Mouse (Mus musculus): ENCODE data around the gene Defa36. TPM values are rescaled to one million over a fixed set of nuclear protein-coding genes. Genes with fewer than 3 reads are reported as not detected.
"Not testable (repeated sequence)": the region's sequence is repeated elsewhere in the genome, so short reads cannot be mapped to it uniquely, and the experiment has no call there.

Gene Defa36
- not detected for total RNA-seq (2021)
- polyA plus RNA-seq (2012; rRNA removed) = not detected in 2 replicates
- long read RNA-seq = 0 reads

GRCm38 (mm10) chr8:21427111-21427510, at the start of gene Defa36:
Gene Defa36 (plus strand): TSS chr8:21427411.
- not testable (repeated sequence) for DNase-seq

DNA sequence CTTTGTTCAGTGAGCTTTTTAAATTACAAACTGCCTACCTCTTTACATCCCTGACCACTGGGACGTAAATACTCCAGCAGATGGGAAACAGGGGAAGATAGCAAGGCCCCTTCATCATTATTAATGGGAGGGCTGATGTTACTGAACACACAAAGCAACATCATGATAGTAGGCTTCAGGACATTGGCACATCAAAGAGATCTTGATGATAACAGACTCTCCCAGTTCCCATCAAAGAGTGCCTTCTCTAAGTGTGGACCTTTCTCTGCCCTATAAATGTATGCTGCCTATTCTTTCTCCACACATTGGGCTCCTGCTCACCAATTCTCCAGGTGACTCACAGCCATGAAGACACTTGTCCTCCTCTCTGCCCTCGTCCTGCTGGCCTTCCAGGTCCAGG, 49.0 kb upstream of the Defa36 start, which contains the start of gene Defa2:
Gene Defa2, plus strand, starts transcription at position 301 of the 400 bp plus-strand sequence.
- DNase-seq = not testable (repeated sequence)

GRCm38 (mm10) chr8:21391511-21391910, 35.7 kb upstream of the Defa36 start, which contains the start of gene Defa33:
Gene Defa33 (plus strand): TSS chr8:21391811.
- not testable (repeated sequence) for DNase-seq

- not testable (repeated sequence) for DNase-seq
Observed at GRCm38 (mm10) chr8:21456460-21456859, 29.2 kb downstream of the Defa36 start, which contains the start of gene Gm7849. Gene Gm7849 (minus strand): TSS chr8:21456560.

Other genes starting within 250 kb of the Defa36 start
- gene Defa31, start 235.8 kb upstream of the Defa36 start, total RNA-seq (2021) = not detected
- not detected in 2 replicates for gene Defa31, start 235.8 kb upstream of the Defa36 start, polyA plus RNA-seq (2012; rRNA removed)
- gene Gm15293, start 225.8 kb upstream of the Defa36 start, total RNA-seq (2021) = not detected
- not detected in 2 replicates for gene Gm15293, start 225.8 kb upstream of the Defa36 start, polyA plus RNA-seq (2012; rRNA removed)
- not detected for gene Gm15292, start 177.7 kb upstream of the Defa36 start, total RNA-seq (2021)
- not detected in 2 replicates for gene Gm15292, start 177.7 kb upstream of the Defa36 start, polyA plus RNA-seq (2012; rRNA removed)
- not detected for gene Defa27, start 111.9 kb upstream of the Defa36 start, total RNA-seq (2021)
- gene Defa27, start 111.9 kb upstream of the Defa36 start, polyA plus RNA-seq (2012; rRNA removed) = not detected in 2 replicates
- gene Defa29, start 100.4 kb upstream of the Defa36 start, total RNA-seq (2021) = not detected
- gene Defa29, start 100.4 kb upstream of the Defa36 start, polyA plus RNA-seq (2012; rRNA removed) = not detected in 2 replicates
- gene Defa2, start 48.9 kb upstream of the Defa36 start, total RNA-seq (2021) = not detected
- not detected in 2 replicates for gene Defa2, start 48.9 kb upstream of the Defa36 start, polyA plus RNA-seq (2012; rRNA removed)
- gene Defa33, start 35.6 kb upstream of the Defa36 start, total RNA-seq (2021) = not detected
- gene Defa33, start 35.6 kb upstream of the Defa36 start, polyA plus RNA-seq (2012; rRNA removed) = not detected in 2 replicates
- gene Gm7849, start 29.1 kb downstream of the Defa36 start, total RNA-seq (2021) = not detected
- not detected in 2 replicates for gene Gm7849, start 29.1 kb downstream of the Defa36 start, polyA plus RNA-seq (2012; rRNA removed)
- not detected for gene Defa20, start 81.8 kb downstream of the Defa36 start, total RNA-seq (2021)
- gene Defa20, start 81.8 kb downstream of the Defa36 start, polyA plus RNA-seq (2012; rRNA removed) = not detected in 2 replicates
- not detected for gene Defa32, start 101.6 kb downstream of the Defa36 start, total RNA-seq (2021)
- gene Defa32, start 101.6 kb downstream of the Defa36 start, polyA plus RNA-seq (2012; rRNA removed) = not detected in 2 replicates
- gene Defa37, start 138.0 kb downstream of the Defa36 start, total RNA-seq (2021) = not detected
- not detected in 2 replicates for gene Defa37, start 138.0 kb downstream of the Defa36 start, polyA plus RNA-seq (2012; rRNA removed)
- not detected for gene Defa28, start 155.6 kb downstream of the Defa36 start, total RNA-seq (2021)
- not detected in 2 replicates for gene Defa28, start 155.6 kb downstream of the Defa36 start, polyA plus RNA-seq (2012; rRNA removed)
- gene Gm7861, start 167.1 kb downstream of the Defa36 start, total RNA-seq (2021) = not detected
- not detected in 2 replicates for gene Gm7861, start 167.1 kb downstream of the Defa36 start, polyA plus RNA-seq (2012; rRNA removed)
- not detected for gene Defa26, start 190.8 kb downstream of the Defa36 start, total RNA-seq (2021)
- not detected in 2 replicates for gene Defa26, start 190.8 kb downstream of the Defa36 start, polyA plus RNA-seq (2012; rRNA removed)
- gene Defa17, start 228.4 kb downstream of the Defa36 start, total RNA-seq (2021) = not detected
- gene Defa17, start 228.4 kb downstream of the Defa36 start, polyA plus RNA-seq (2012; rRNA removed) = not detected in 2 replicates
- not detected for gene Defa34, start 238.4 kb downstream of the Defa36 start, total RNA-seq (2021)
- gene Defa34, start 238.4 kb downstream of the Defa36 start, polyA plus RNA-seq (2012; rRNA removed) = not detected in 2 replicates

All from adrenal gland, adult 2 months (tissue).